ENCODE assay signal across 8 mouse cellular contexts in genomic region chr11:4261969-4262368, GRCm38 (mm10). TPM values are rescaled to one million over a fixed set of nuclear protein-coding genes. Genes with fewer than 3 reads are reported as not detected.
A peak's percentile ranks its signal among the peaks of the same experiment; 100 is the strongest.
DNase-seq lines count a peak whose midpoint lies in the region; ATAC-seq and TF ChIP-seq lines count a peak whose summit lies in the region.

No protein-coding gene starts in this region.

- H3K4me3 ChIP-seq in forebrain, embryonic 13.5 days = no peak overlapping the region
- H3K4me3 ChIP-seq in forebrain, embryonic 11.5 days (ENCODE audit: low read depth, low read length) = no peak overlapping the region
- no peak overlapping the region for H3K4me3 ChIP-seq in lung, adult 2 months (replicated peaks; ENCODE audit: extremely low read depth, low read depth, low read length)

- peaks cover 33% of the 10 kb centered on the region for H3K4me1 ChIP-seq in forebrain, embryonic 13.5 days
- no peaks in the 10 kb centered on the region for H3K4me1 ChIP-seq in forebrain, embryonic 11.5 days (replicated peaks; ENCODE audit: control insufficient read depth, insufficient read depth, low read length)
- peaks cover 12% of the 10 kb centered on the region for H3K4me1 ChIP-seq in lung, adult 2 months (ENCODE audit: control insufficient read depth, insufficient read depth, low read length)

- no peak for TF ChIP-seq CTCF in lung, adult 2 months (IDR thresholded peaks at IDR 0.05; ENCODE audit: insufficient read depth, low read length)

- 11% methylated on average over 5 of the region's 5 CpGs for WGBS in forebrain, embryonic 13.5 days
- WGBS in forebrain, embryonic 11.5 days = 48% methylated on average over 5 of the region's 5 CpGs
- 28% methylated on average over 5 of the region's 5 CpGs for WGBS in lung, adult 2 months

- peak; percentile 45 for ATAC-seq in forebrain, embryonic 13.5 days
- ATAC-seq in forebrain, embryonic 11.5 days (replicated peaks; ENCODE audit: low FRiP score) = no peak

- no peak for DNase-seq in forebrain, embryonic 11.5 days (ENCODE audit: low spot score)
- peak; percentile 37 to 55 for DNase-seq in lung, adult 18-20 months
- DNase-seq in lung, adult 2 months = no peak
- DNase-seq in brain, embryonic 18.5 days (ENCODE audit: low read depth, low spot score) = peak; percentile 18
- DNase-seq in lung, postnatal 4 days = peak; percentile 80 to 88
- DNase-seq in urinary bladder, adult 18-20 months (ENCODE audit: low spot score in 2 of 2) = no peak
- DNase-seq in spleen, adult 12 weeks (ENCODE audit: low spot score) = no peak

- H3K9ac ChIP-seq in forebrain, embryonic 13.5 days = no peak overlapping the region
- no peak overlapping the region for H3K9ac ChIP-seq in forebrain, embryonic 11.5 days (ENCODE audit: low read length)

- no peaks in the 10 kb centered on the region for H3K36me3 ChIP-seq in forebrain, embryonic 13.5 days (ENCODE audit: poor library complexity, severe bottlenecking)
- no peaks in the 10 kb centered on the region for H3K36me3 ChIP-seq in forebrain, embryonic 11.5 days (ENCODE audit: control insufficient read depth, insufficient read depth, low read length)

- H3K9me3 ChIP-seq in forebrain, embryonic 13.5 days (replicated peaks) = no peaks in the 10 kb centered on the region
- no peaks in the 10 kb centered on the region for H3K9me3 ChIP-seq in forebrain, embryonic 11.5 days (ENCODE audit: control insufficient read depth, low read length)

- H3K27me3 ChIP-seq in forebrain, embryonic 13.5 days = peaks cover 35% of the 10 kb centered on the region
- peaks cover 16% of the 10 kb centered on the region for H3K27me3 ChIP-seq in forebrain, embryonic 11.5 days (ENCODE audit: control insufficient read depth, insufficient read depth, low read length)

- H3K4me2 ChIP-seq in forebrain, embryonic 13.5 days = no peak overlapping the region
- no peak overlapping the region for H3K4me2 ChIP-seq in forebrain, embryonic 11.5 days (ENCODE audit: low read depth, low read length, severe bottlenecking)

- no peak for TF ChIP-seq POLR2A in lung, adult 2 months (IDR thresholded peaks at IDR 0.05; ENCODE audit: borderline replicate concordance, extremely low read depth, low read depth, low read length)

- no peak overlapping the region for H3K27ac ChIP-seq in forebrain, embryonic 13.5 days
- no peak overlapping the region for H3K27ac ChIP-seq in forebrain, embryonic 11.5 days (ENCODE audit: low read depth, low read length)

RNA-seq across cellular contexts. Expression of gene Lif, which starts 4.6 kb away (rescaled TPM):
- 0.04 TPM in 1 of 2 replicates, not detected in the other for polyA plus RNA-seq in forebrain, embryonic 13.5 days (2015; fragmentation: Nextera tagmentation; extraction: Ambion mirVana)
- polyA plus RNA-seq in forebrain, embryonic 11.5 days (2014; fragmentation: Nextera tagmentation; extraction: Ambion mirVana) = not detected in 2 replicates
- polyA plus RNA-seq in lung, adult 2 months (2012; rRNA removed) = 3.5 and 4.9 TPM in 2 replicates

RNA-seq across cellular contexts. Expression of gene Osm, which starts 25.7 kb away (rescaled TPM):
- polyA plus RNA-seq in forebrain, embryonic 13.5 days (2015; fragmentation: Nextera tagmentation; extraction: Ambion mirVana) = not detected in 2 replicates
- polyA plus RNA-seq in forebrain, embryonic 11.5 days (2014; fragmentation: Nextera tagmentation; extraction: Ambion mirVana) = not detected in 2 replicates
- 1.0 and 1.3 TPM in 2 replicates for polyA plus RNA-seq in lung, adult 2 months (2012; rRNA removed)

RNA-seq across cellular contexts. Expression of gene Castor1, which starts 43.9 kb away (rescaled TPM):
- polyA plus RNA-seq in forebrain, embryonic 13.5 days (2015; fragmentation: Nextera tagmentation; extraction: Ambion mirVana) = 0.85 and 1.4 TPM in 2 replicates
- polyA plus RNA-seq in forebrain, embryonic 11.5 days (2014; fragmentation: Nextera tagmentation; extraction: Ambion mirVana) = 2.0 and 2.5 TPM in 2 replicates
- 23.3 and 26.2 TPM in 2 replicates for polyA plus RNA-seq in lung, adult 2 months (2012; rRNA removed)

Comparison
In these comparisons a context has a peak if more than half of its experiments do, and no peak if none do; other contexts are left out.
1. DNase-seq: peak in lung, adult 18-20 months (2 of 2), brain, embryonic 18.5 days (single experiment) and lung, postnatal 4 days (2 of 2); none in forebrain, embryonic 11.5 days (single experiment), lung, adult 2 months (single experiment), urinary bladder, adult 18-20 months (0 of 2) and spleen, adult 12 weeks (single experiment).